Mouse (Mus musculus) CH12.LX (cell line): ENCODE results near the gene Kctd3. TPM values are rescaled to one million over a fixed set of nuclear protein-coding genes. Genes with fewer than 3 reads are reported as not detected.

Experiments used
- DNase-seq: peaks from one replicate; pipeline ENCODE4 v3.0.0-alpha.2; 2013; ENCODE audit errors: extremely low read depth
- H3K27ac ChIP-seq: 2 replicates; pipeline ENCODE4 v1.5.1; 2012; ENCODE audit warnings: low read depth, mild to moderate bottlenecking, control low read depth, moderate library complexity; ENCODE audit not compliant: insufficient read depth
- H3K27me3 ChIP-seq: replicated peaks from 2 replicates; pipeline ENCODE3; 2012; ENCODE audit warnings: inconsistent platforms
- H3K36me3 ChIP-seq, 2 experiments: replicated peaks in 1 of 2; 2 replicates each; pipeline versions ENCODE3 to v1.6.1; 2012; ENCODE audit warnings: inconsistent platforms in 1 of 2, low read length in 1 of 2, mild to moderate bottlenecking in 1 of 2, mixed read lengths in 1 of 2, moderate library complexity in 1 of 2; ENCODE audit not compliant: control insufficient read depth in 1 of 2, insufficient read depth in 1 of 2
- H3K4me1 ChIP-seq, 2 experiments: 2 replicates each; pipeline ENCODE4 v1.6.1; 2012; ENCODE audit warnings: inconsistent platforms in 1 of 2, moderate library complexity in 1 of 2; ENCODE audit not compliant: insufficient read depth in 2 of 2, control insufficient read depth in 1 of 2
- H3K4me2 ChIP-seq: 2 replicates; pipeline ENCODE4 v1.6.1; 2012; ENCODE audit warnings: low read depth, mild to moderate bottlenecking, control low read depth; ENCODE audit not compliant: poor library complexity, insufficient read depth, severe bottlenecking
- H3K4me3 ChIP-seq, 3 experiments: fragments of 150-350 bp in 1 of 3; sonication (generic) in 1 of 3; replicated peaks in 1 of 3; 2 replicates each; pipeline versions ENCODE3 to v1.5.1; 2011 to 2012; ENCODE audit warnings: low read depth in 2 of 3, low read length in 2 of 3, mild to moderate bottlenecking in 2 of 3, moderate library complexity in 2 of 3, control low read depth in 1 of 3, improper control_type of control experiment in 1 of 3, inconsistent platforms in 1 of 3, mixed read lengths in 1 of 3; ENCODE audit not compliant: poor library complexity in 1 of 3
- H3K79me2 ChIP-seq: replicated peaks from 2 replicates; pipeline ENCODE4 v1.6.1; 2012; ENCODE audit warnings: mild to moderate bottlenecking, moderate library complexity; ENCODE audit not compliant: control insufficient read depth, poor library complexity, insufficient read depth, severe bottlenecking; ENCODE audit errors: extremely low read depth
- H3K9ac ChIP-seq: 2 replicates; pipeline ENCODE4 v1.6.1; 2012; ENCODE audit warnings: low read depth, mild to moderate bottlenecking, control low read depth, moderate library complexity; ENCODE audit not compliant: insufficient read depth
- H3K9me3 ChIP-seq: replicated peaks from 2 replicates; pipeline ENCODE3; 2012; ENCODE audit warnings: low read length, inconsistent platforms, mixed read lengths
- CHD1 ChIP-seq: IDR thresholded peaks from 2 replicates; pipeline ENCODE4 v1.6.1; 2012; ENCODE audit warnings: low read depth, low read length, improper control_type of control experiment, inconsistent platforms
- CHD2 ChIP-seq: IDR thresholded peaks from 2 replicates; pipeline ENCODE4 v1.6.1; 2011; ENCODE audit warnings: low read length, improper control_type of control experiment
- E2F4 ChIP-seq: IDR thresholded peaks from 2 replicates; pipeline ENCODE4 v1.6.1; 2011; ENCODE audit warnings: low read depth, low read length, improper control_type of control experiment; ENCODE audit not compliant: insufficient replicate concordance
- ELF1 ChIP-seq: IDR thresholded peaks from 2 replicates; pipeline ENCODE4 v1.6.1; 2014; ENCODE audit warnings: low read depth, mild to moderate bottlenecking, inconsistent platforms, low read length, improper control_type of control experiment
- JUN ChIP-seq: IDR thresholded peaks from 2 replicates; pipeline ENCODE4 v1.6.1; 2011; ENCODE audit warnings: low read depth, mild to moderate bottlenecking, low read length, improper control_type of control experiment, moderate library complexity; ENCODE audit not compliant: insufficient read depth
- JUND ChIP-seq: conservative IDR thresholded peaks from 2 replicates; pipeline ENCODE4 v1.6.1; 2011; ENCODE audit warnings: low read depth, low read length, improper control_type of control experiment
- MAZ ChIP-seq: IDR thresholded peaks from 2 replicates; pipeline ENCODE4 v1.6.1; 2012; ENCODE audit warnings: low read depth, mild to moderate bottlenecking, inconsistent platforms, low read length, improper control_type of control experiment, moderate library complexity
- NELFE ChIP-seq: IDR thresholded peaks from 2 replicates; pipeline ENCODE4 v1.6.1; 2011; ENCODE audit warnings: low read depth, low read length, improper control_type of control experiment
- PAX5 ChIP-seq: IDR thresholded peaks from 2 replicates; pipeline ENCODE4 v1.6.1; 2012; ENCODE audit warnings: low read length, inconsistent platforms, mixed read lengths
- RAD21 ChIP-seq: IDR thresholded peaks from 2 replicates; pipeline ENCODE4 v1.6.1; 2011; ENCODE audit warnings: low read depth, mild to moderate bottlenecking, low read length, improper control_type of control experiment, moderate library complexity
- SIN3A ChIP-seq: IDR thresholded peaks from 2 replicates; pipeline ENCODE4 v1.6.1; 2012; ENCODE audit warnings: low read length, improper control_type of control experiment, inconsistent platforms
- TBP ChIP-seq: conservative IDR thresholded peaks from 2 replicates; pipeline ENCODE4 v1.6.1; 2011; ENCODE audit warnings: low read depth, low read length, improper control_type of control experiment
- TCF12 ChIP-seq: IDR thresholded peaks from 2 replicates; pipeline ENCODE4 v1.6.1; 2014; ENCODE audit warnings: low read depth, mild to moderate bottlenecking, inconsistent platforms, low read length, improper control_type of control experiment
- USF1 ChIP-seq: IDR thresholded peaks from 2 replicates; pipeline ENCODE4 v1.6.1; 2014; ENCODE audit warnings: low read depth, mild to moderate bottlenecking, inconsistent platforms, low read length, improper control_type of control experiment
- ZKSCAN1 ChIP-seq: IDR thresholded peaks from 2 replicates; pipeline ENCODE4 v1.6.1; 2012; ENCODE audit warnings: low read depth, inconsistent platforms, low read length, improper control_type of control experiment, borderline replicate concordance
- ZMIZ1 ChIP-seq: IDR thresholded peaks from 2 replicates; pipeline ENCODE4 v1.6.1; 2012; ENCODE audit warnings: low read depth, mild to moderate bottlenecking, inconsistent platforms, low read length, improper control_type of control experiment
- ZNF384 ChIP-seq: IDR thresholded peaks from 2 replicates; pipeline ENCODE4 v1.6.1; 2012; ENCODE audit warnings: low read depth, low read length, improper control_type of control experiment, inconsistent platforms
- dilution Hi-C: fragments of 300-500 bp; cut with MboI; formaldehyde crosslinking; loops from 2 replicates; pipeline ENCODE4 v1.14.3; 2020; ENCODE audit warnings: low sequenced_read_pairs; ENCODE audit not compliant: extremely low pct_unique_long_range_greater_than_20kb, extremely low pct_ligation_motif_present
- in situ Hi-C: fragments of 300-500 bp; cut with MboI; formaldehyde crosslinking; loops from 3 replicates; pipeline ENCODE4 v1.14.3; 2019; ENCODE audit warnings: low sequenced_read_pairs, low pct_ligation_motif_present, low pct_unique_long_range_greater_than_20kb, mixed read lengths
- polyA plus RNA-seq: library from polyadenylated mRNA; unstranded; fragments of >175 nt; gene quantifications from 2 replicates; pipeline ENCODE4 v1.2.1, GENCODE M21; 2012; ENCODE audit warnings: low read depth; ENCODE audit not compliant: insufficient read length
- total RNA-seq, 2 experiments: library from RNA; depleted of rRNA; stranded (reverse); fragments of 300-350 nt in 1 of 2; fragments of >200 nt in 1 of 2; gene quantifications; 2 replicates each; pipeline ENCODE4 v1.2.3; 2012 to 2014

Kctd3 gene
- total and polyA plus RNA-seq, 3 experiments, result 8.9 to 18.0 (median 15.4) TPM

DNA sequence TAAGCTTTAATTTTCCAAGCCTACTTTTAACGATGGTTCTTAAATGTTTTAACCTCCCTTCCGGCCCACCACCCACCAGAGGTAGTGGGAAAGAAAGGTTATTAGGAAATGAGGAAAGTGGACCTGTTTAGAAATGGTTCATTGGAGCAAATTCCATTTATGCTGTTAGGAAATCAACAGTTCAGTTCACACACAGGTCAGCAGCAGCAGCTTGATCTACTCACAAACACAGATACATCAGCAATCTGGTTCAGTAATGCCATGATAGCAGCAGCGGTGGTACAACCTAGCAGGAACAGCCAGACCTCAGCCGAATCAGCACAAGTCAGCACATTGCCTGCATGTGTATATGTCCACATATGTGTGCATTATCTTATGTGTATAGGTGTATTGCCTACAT is 3.0 kb upstream of the Kctd3 start:
- H3K4me1 ChIP-seq, result peaks cover 9 to 29% of the 10 kb centered on the region in 2 experiments
- peaks cover under 1 to 3% of the 10 kb centered on the region in 2 experiments for H3K36me3 ChIP-seq
- no peak overlapping the region for H3K4me2 ChIP-seq
- no peak overlapping the region for H3K27ac ChIP-seq
- TF ChIP-seq TBP (no peak), ZMIZ1 (no peak), PAX5 (no peak)
- H3K9ac ChIP-seq, result no peak overlapping the region
- no peaks in the 10 kb centered on the region for H3K27me3 ChIP-seq
- H3K9me3 ChIP-seq, result no peaks in the 10 kb centered on the region
- H3K4me3 ChIP-seq, result no peak overlapping the region
- in situ Hi-C loops, result no loop called here
- DNase-seq, result no peak
- H3K79me2 ChIP-seq, result peaks cover 5% of the 10 kb centered on the region; the same call in 1 of the 2 replicates
- dilution Hi-C loops, result no loop called here

GRCm38 (mm10) chr1:189007980-189008324 is 311 bp upstream of the Kctd3 start:
- in situ Hi-C loops, result no loop called here
- Histone ChIP-seq H3K4me2 (peak overlapping the region; percentile 37; the same call in 1 of the 2 replicates), H3K36me3 (peaks cover 6 to 19% of the 10 kb centered on the region in 2 experiments), H3K9ac (no peak overlapping the region), H3K4me3 (peak overlapping the region in 2 of 3 experiments; percentile 44 to 93), H3K27ac (no peak overlapping the region), H3K79me2 (peaks cover 10% of the 10 kb centered on the region; the same call in 1 of the 2 replicates), H3K4me1 (peaks cover 9 to 38% of the 10 kb centered on the region in 2 experiments), H3K27me3 (no peaks in the 10 kb centered on the region), H3K9me3 (no peaks in the 10 kb centered on the region)
- DNase-seq, result no peak
- dilution Hi-C loops, result no loop called here
- no peak for TF ChIP-seq ZNF384
- TF ChIP-seq USF1, result no peak
- 0 out of 2 replicates have a peak, but pooled peaks have one; percentile 2 for TF ChIP-seq MAZ

- no peak for DNase-seq
- dilution Hi-C loops, result no loop called here
- Histone ChIP-seq H3K9me3 (no peaks in the 10 kb centered on the region), H3K4me3 (peak overlapping the region; percentile 83 to 99 (median 93)), H3K4me2 (peak overlapping the region; percentile 82), H3K4me1 (peaks cover 4 to 31% of the 10 kb centered on the region in 2 experiments; a peak in 3 of 4 replicates), H3K36me3 (peaks cover 6 to 29% of the 10 kb centered on the region in 2 experiments), H3K79me2 (peaks cover 10% of the 10 kb centered on the region; the same call in 1 of the 2 replicates), H3K27ac (no peak overlapping the region), H3K27me3 (no peaks in the 10 kb centered on the region), H3K9ac (peak overlapping the region; percentile 84)
- in situ Hi-C loops, result no loop called here
- TF ChIP-seq TBP, result no peak
- no peak for TF ChIP-seq ZMIZ1
- TF ChIP-seq ELF1, result no peak
- TF ChIP-seq JUN, result no peak
- TF ChIP-seq NELFE, result no peak
- no peak for TF ChIP-seq SIN3A
- no peak for TF ChIP-seq RAD21
- no peak for TF ChIP-seq JUND
- TF ChIP-seq E2F4, result no peak
- no peak for TF ChIP-seq USF1
- no peak for TF ChIP-seq TCF12
- no peak for TF ChIP-seq CHD2
- no peak for TF ChIP-seq ZKSCAN1
- no peak for TF ChIP-seq CHD1
Measured at GRCm38 (mm10) chr1:189006826-189007225, 815 bp downstream of the Kctd3 start.
